Mouse (Mus musculus) cerebellum, postnatal 14 days (tissue): Measurements from ENCODE around the gene Camkk2.

ENCODE experiments used
- DNase-seq, 2 experiments: peaks; one replicate each; pipeline ENCODE4 v3.0.0; 2021; ENCODE audit warnings: mixed read lengths in 2 of 2

Camkk2 gene

DNA sequence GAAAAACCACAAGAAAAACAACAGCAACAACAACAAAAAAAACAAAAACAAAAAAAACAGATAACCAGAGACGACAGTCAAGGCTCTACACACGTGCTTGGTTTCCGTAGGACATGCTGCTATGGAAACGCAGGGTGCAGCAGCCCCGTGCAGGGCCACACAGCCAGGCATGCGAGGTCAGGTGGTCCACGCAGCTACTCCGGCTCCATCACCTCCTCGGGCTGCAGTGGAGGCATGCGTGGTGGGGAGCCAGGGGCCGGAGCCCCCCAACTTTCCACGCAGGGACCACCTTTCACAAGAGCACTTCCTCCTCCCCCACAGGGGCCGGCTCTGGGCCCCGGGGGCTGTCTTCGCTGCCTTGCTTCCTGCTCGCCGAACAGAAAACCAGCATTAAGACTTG lies 45.3 kb downstream of the Camkk2 start:
- DNase-seq: no peak

DNA sequence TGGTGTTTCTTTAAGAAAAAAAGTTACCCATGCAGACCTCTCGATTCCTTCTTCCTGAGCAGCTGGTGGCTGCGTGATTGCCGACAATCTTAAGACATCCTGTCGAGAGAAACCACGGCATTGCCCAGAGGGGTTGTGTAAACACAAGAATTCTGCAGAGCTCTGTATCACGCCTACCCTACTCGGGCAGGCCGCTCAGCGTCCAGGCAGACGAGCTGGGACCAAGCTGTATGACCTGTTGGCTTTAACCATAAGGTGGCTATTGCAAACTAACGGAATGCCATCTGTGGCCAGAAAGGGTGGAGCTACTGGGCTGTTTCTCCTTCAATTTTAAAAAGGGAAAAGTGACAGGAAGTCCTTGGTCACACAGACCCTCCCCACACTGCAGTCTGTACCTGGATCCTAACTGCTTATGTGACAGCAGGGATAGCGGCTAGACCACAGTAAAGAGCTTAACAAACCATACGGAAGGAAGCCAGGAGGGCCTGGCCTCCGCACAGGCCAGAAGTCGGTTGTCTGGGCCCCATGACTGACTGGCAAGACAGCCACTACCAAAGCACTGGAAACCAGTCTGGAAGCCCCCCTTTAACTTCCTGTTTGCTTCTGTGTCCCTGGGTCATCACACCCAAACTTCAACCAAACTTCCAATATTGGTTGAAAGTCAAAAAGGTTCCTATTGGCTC lies 47.1 kb downstream of the Camkk2 start:
- DNase-seq: no peak

DNA sequence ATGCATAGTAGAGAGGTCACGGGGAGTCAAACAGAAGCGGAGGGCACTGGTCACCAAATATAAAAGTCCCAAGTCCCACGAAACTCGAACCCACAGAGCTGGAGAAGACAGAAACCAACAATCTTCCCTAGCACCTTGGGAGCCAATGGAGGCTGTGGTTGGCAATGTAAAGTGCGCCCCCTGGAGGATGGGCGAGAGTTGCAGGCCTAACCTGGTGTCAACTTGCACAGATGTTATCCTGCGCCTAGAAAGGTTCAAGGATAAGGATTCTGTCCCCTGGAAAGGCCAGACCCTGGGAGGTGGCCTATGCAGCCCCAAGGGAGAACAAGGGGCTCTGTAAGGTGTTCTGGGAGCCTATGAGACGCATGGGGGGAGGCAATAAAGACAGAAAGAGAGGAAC lies 47.9 kb downstream of the Camkk2 start:
- peak; percentile 61 to 67 for DNase-seq

DNA sequence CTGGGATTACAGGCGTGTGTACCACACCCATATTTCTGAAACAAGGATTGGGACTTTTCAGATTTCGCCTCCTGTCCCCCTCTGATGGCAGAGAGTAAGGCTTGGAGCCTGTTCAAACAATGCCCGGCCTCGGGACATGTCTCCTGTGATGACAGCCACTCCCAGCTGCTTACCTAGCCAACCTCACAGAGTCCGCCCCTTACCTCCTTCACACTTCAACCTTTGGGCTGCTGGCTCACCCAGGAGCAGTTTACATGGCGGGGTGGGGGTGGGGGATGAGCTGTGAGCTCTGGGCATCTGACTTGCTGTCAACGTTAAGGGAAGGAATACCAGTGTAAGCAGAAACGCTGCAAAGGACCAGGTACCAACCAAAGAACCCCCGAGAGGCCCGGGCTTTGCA lies 48.4 kb downstream of the Camkk2 start:
- DNase-seq: no peak

DNA sequence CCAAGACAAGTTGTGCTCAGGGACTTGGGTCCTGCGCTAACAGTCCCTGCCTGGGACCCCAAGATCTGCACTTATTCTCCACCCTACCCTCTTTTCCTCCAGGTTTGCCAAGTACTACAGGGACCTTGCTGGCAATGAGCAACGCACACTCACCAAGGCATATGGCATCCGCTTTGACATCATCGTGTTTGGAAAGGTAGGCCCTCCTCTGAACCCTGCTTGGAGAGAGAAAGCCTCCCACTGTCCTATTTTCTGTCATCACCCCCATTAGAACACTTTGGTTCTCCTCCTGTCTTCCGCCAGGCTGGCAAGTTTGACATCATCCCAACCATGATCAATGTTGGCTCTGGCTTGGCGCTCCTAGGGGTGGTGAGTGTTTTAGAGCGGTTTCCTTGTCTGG lies 52.1 kb downstream of the Camkk2 start:
- peak in 1 of 2 experiments; percentile 31 for DNase-seq

DNA sequence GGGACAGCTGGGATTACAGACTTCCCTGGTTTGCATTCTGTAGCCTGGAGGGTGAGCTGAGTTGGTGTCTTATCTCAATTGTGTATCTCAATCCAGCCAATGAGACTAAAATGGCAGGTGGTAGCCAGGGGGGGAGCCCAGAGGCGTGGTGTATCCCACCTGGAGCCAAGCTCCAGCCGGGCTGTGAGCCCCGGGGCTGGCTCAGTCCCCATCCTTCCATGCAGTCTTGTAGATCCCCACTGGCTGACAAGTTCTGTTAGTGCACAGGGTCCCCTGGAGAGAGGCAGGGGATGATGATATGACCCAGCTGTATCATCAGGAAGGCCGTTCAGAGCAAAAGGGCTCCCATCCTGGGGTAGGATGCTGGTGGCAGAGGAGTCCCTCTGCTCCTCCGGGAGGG lies 52.6 kb downstream of the Camkk2 start:
- no peak for DNase-seq

DNA sequence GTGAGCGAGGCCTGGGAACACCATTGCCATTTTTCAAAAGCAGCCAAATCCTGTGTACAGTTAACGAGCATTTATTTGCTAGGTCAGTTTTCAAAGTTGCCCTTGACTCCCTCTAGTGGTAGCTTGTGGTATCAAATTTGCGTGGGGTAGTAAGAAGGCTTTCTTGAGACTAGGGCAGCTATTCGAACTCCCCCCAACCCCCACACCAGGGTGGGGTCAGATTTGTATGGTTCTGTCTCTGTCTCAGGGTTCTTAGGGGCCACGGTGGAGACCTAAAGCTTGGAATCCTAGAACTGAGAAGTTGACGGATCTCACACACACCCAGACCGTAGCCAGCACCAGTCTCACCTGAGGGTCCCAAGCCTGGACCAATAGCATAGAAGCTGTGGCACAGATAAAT lies 53.1 kb downstream of the Camkk2 start:
- peak; percentile 89 to 90 for DNase-seq

DNA sequence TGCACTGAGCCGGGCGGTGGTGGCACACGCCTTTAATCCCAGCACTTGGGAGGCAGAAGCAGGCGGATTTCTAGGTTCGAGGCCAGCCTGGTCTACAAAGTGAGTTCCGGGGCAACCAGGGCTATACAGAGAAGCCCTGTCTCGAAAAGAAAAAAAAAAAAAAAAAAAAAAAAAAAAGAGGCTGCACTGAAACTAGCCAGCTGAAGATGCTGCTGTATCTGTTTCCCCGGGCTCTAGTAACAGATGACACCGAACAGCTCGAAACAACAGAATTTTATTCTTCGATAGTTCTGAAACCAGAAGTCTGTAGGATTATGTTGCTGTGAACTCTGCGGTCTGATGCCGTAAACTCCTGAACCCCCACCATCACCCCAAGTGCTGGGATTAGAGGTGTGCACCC lies 53.8 kb downstream of the Camkk2 start:
- no peak for DNase-seq

DNA sequence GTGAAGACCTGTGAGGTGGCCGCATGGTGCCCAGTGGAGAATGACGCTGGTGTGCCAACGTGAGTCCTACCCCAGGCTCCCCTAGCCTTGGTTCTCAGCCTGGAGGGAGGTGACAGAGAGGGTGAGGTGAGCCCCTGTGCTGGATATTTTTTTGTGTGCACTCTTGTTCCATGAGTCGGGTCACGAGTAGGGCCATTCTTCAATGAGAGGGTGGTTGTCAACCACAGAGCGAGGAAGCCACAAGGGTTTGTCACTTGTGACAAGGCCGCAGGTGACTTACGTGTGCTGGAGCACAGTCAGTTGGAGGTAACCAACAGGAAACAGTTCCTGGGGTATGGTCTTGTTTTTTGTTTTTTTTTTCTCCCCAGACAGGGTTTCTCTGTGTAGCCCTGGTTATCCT lies 60.0 kb downstream of the Camkk2 start:
- DNase-seq: no peak

DNA sequence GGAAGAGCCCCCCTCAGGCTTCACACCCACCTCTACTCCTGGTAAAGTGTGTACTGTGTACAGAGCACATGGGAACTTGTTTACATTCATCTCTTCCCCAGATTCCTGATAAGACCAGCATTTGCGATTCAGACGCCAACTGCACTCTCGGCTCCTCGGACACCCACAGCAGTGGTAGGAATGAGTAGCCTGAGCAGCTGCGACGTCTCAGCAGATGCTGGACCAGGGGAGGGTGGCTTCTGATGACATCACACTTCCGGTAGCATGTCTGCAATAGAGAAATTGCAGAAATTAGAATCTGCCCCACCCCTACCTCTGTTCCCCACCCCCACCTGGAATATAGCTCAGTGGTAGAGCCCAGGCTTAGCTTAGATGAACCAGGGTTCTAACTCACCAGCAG lies 60.8 kb downstream of the Camkk2 start:
- DNase-seq: no peak

DNA sequence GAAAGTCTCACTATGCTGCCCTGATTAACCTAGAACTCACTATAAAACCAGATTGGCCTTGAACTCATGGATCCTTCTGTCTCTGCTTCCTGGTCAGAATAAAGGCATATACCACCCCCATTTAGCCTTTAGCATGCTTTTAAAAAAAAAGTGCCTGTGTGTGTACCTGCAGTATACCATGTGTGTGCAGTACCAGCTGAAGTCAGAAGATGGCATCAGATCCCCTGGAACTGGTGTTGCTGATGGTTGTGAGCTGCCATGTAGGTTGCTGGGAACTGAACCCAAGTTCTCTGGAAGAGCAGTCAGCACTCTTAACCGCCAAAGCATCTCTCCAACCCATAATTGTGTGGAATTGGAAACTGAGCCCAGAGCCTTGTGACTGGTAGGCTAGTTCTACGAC lies 62.4 kb downstream of the Camkk2 start:
- DNase-seq: no peak

DNA sequence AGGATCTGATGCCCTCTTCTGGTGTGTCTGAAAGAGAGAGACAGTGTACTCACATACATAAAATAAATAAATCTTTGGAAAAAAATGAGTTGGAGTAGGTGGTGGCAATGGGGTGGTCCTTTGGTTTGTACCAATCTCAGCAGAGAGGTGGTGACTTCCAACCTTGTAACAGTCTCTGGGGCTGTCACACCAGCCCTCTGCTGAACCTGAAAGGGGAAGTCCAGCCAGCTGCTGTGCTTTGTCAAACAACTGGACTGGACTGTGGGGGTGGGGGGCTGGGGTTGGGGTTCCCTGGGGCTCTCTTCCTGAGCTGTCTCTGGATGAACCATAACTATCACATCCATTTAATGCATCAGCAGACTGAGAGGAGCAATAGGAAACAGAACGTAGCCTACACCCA lies 63.5 kb downstream of the Camkk2 start:
- no peak for DNase-seq

DNA sequence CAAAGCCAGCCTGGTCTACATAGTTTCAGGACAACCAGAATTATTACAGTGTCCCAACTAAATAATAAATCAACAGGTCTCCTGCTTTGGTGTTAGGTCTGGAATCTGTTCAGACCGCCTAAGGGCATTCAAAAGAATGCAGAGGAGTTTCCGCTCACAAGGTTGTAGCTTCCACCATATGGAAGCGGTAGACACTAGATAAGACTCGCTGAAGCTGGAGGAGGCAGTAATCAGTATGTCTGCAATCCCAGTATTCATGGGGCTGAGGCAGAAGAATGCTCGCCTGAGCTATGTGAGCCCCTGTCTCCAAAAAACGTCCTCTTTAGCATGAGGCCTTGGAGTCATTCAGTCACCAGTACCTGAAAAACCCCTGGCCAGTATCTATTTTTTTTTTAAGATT lies 70.4 kb downstream of the Camkk2 start:
- no peak for DNase-seq

DNA sequence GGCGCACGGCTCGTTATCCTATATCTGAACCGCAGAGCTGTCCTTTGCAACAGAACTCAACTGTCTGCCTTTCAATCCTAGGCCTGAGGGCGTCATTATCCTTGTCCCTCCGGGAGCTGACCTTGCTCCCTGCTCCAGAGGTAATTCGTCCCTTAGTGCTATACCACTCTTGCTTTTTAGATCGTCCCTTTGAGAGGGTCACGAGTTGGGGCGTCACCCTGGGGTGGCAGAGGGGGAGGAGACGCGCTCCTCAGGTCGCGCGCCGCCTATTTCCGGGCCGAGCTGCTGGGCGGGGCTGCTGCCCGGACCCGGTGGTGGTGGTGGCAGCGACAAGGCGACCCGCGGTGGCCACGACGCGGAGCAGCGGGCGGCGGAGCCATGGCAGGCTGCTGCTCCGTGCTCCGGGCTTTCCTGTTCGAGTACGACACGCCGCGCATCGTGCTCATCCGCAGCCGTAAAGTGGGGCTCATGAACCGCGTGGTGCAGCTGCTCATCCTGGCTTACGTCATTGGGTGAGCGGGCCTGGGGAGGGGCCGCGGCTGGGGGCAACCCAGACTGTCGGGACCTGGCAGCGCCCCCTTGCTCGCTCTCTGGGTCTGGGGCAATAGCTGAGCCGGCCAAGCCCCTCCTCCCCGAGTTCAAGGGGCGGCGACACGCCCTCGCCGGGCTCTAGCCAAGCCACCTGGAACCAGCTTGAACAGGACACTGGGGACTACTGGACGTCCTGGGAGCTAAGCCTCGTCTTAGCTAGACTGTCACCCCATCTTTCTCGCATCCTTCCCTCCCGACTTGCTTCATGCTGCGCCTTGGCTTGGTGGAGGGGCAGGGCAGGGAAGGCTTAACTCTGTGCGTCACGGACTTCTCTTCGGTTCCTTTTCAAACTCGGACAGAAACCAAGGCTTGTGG lies 71.7 kb downstream of the Camkk2 start, which contains the start of gene P2rx4:
P2rx4 (plus strand) TSS at position 269 of the 906 bp plus-strand sequence.
- DNase-seq: peak; percentile 80 to 84

DNA sequence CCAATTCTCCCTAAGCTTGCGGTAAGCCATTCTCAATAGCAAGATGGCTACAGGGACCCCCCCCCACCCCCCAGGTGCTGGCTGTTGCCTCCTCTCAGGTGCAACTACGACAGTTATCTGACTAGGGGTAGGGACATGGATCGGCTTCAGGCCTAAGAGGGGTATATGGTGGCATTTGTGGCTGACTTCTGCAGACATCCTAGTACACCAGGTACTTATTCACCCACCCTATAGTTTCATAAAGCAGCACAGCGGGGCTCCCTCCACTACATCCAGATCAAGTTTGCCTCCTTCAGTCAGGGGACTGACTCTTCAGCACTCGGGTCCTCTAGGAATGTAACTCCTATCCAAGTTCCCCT lies 72.3 kb downstream of the Camkk2 start:
- DNase-seq: no peak

DNA sequence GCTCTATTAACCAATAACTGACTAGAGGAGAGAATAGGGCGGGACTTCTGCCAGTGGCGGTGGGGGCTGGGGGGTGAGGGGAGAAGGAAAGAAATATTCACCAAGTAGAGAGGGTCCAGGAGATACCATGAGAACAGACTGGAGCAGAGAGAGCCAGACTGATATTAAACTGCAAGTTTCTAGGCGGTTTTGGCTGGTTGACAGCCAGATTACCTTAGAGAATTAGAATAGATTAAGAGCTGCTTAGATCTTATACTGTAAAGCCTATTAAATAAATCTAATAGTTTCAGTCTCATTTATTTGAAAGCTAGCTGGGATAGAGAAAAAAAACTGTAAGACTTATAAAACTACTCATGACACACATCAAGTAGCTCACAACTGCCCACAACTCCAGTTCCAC lies 74.0 kb downstream of the Camkk2 start:
- no peak for DNase-seq

DNA sequence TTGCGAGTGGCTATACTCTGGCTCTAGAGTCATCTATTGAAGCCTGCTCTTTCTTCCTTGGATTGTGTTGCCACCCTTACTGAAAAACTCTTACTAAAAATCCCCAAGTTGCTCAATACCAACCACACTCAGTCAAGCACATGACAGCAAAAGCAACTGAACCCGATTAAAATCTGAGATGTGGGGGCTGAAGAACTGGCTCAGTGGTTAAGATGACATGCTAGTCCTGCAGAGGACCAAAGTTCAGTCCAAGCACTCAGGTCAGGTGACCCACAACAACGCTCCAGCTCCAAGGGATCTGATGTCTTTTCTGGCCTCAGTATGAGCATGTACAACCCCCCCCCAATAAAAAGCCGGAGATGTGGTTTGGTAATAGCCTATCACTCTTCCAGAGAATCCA lies 74.6 kb downstream of the Camkk2 start:
- DNase-seq: no peak

DNA sequence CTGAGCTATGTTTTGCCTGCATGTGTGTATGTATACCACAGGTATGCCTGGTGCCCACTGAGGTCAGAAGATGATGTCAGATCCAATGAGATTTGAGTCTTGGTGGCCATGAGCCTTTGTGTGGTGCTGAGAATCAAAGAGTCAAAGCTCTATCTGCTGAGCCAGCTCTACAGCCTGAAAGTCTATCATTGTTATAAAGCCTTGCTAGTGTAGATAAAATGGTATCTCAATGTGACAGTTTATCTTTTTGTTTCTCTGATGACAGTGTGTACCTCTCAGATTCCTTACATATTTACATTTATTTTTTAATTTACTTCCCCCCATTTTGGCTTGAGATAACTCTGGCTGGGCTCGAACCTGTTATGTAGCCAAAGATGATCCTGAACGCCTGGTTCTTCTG lies 75.6 kb downstream of the Camkk2 start:
- no peak for DNase-seq

DNA sequence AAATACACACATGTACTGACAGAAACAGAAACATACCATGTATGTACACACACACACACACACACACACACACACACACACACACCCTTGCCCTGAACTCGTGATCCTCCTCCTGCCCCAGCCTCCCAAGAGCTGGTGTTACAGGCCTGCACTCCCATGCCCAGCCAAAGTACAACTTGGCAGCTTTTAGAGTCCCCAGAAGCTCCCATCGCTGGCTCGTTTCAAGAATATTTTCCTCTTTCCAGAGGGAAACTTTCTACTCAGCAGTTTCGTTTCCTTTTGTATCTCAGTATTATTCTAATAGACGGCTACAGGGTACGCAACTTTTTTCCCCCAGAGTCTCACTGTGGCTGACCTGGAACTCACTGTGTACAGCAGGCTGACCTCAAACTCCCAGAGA lies 77.1 kb downstream of the Camkk2 start:
- DNase-seq: no peak

DNA sequence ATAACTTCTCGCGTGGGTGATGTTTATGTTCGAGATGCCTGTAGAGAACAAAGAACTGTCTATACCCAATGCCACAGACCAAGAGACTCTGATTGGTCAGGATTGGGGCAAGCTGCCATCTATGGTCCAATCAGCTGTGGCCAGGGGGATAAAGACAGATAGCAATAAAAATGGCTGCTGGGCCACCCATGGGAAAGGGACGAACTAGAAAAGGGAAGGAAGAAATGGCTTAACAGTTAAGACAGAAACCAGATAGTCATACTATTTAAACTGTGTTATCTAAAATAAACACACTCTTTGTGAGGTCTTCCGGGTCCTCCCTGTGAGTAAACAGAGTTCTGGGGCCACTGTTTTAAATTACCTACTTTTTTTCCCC lies 78.4 kb downstream of the Camkk2 start:
- DNase-seq: no peak

DNA sequence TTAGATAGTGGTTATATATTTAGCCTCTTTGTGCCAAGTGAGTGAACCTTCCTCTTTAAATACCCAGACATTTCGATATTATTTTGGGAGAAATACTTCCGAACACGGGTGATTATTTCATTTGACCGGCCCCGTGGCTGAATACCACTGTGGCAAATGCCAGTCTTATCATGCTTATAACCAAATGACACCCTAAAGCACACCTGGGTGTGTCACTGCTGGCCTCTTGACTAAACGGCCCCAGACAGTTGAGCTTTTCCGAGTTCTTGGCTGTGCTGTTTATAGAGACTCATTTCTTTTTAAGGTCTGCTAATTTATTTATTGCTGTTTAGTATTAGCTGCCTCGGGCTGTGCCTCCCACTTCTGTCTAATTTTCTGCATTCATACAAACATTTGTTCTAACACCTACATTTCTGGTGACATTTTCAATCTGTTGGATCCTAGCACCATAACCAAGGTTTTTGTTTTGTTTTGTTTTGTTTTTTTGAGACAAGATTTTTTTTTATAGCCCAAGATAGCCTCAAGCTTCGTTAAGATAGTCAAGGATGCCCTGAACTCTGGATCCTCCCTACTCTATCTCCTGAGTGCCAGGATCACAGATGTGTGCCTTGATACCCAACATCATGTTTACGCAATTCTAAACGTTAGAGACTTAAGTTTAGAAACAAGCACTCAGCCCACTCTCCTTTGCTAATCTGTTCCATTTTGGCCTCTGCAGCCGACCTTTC lies 78.9 kb downstream of the Camkk2 start:
- no peak for DNase-seq

DNA sequence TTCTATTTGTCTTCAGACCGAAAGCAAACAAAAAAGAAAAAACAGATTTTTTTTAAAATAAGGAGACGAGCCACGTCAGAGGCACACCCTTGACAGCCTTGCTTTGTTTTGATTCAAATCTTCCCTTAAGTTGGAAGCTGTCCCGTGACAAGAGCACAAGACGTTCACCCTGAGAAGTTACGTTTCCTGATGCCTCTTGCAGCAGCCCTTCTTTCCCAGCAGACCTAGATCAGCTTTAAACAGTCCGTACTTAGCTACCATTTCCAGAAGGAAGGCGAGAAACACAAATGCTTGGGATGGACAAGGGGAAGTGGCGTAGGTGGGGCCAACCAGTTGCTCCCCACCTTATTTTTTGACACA lies 80.5 kb downstream of the Camkk2 start:
- DNase-seq: no peak

DNA sequence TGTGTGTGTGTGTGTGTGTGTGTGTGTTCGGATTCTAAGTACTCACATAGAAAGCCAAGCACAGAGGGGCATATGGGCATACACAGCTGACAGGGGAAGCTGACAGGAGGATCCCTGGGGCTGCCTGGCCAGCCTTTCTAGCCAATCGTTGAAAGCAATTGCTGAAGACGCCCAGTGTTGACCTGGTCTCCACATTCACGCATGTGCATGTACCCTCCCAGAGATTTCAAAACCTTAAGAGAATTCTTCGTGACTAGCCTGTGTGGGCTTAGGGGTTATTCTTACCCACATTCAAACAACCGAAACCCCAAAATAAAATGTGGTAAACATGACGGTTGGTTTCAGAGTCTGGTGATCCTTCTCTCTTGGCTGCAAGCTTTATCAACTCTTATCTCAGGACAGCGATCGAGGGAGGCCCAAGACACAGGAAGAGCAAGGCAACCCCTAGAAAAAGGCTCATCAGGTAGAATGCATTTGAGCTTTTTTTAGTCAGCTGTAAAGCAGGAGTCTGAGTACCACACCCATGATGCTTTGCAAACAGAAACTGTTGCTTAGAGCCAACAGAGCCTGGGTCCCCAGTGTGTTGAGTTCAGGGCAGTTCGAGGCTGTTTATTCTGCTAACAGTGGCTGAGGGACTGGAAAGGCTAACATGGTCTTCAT lies 81.0 kb downstream of the Camkk2 start:
- peak; percentile 55 to 69 for DNase-seq
